Mouse (Mus musculus) limb, embryonic 11.5 days (tissue): ENCODE measurements around the gene Hunk. TPM values are rescaled to one million over a fixed set of nuclear protein-coding genes. Genes with fewer than 3 reads are reported as not detected.
A peak's percentile ranks its signal among the peaks of the same experiment; 100 is the strongest.

Source experiments
- ATAC-seq: fragments of 200-750 bp; cut with Nextera tagmentation; 2 replicates; pipeline ENCODE4 v1.8.0; 2017; ENCODE audit warnings: low read depth; ENCODE audit not compliant: insufficient number of reproducible peaks, low FRiP score, low TSS enrichment
- DNase-seq: peaks from one replicate; pipeline ENCODE4 v3.0.0-alpha.2; 2015; ENCODE audit warnings: low spot score
- H3K27ac ChIP-seq: fragments of 300-500 bp; sonication (generic); replicated peaks from 2 replicates; pipeline ENCODE4 v1.5.1; 2014; ENCODE audit warnings: low read depth, mild to moderate bottlenecking, low read length
- H3K27me3 ChIP-seq: fragments of 300-500 bp; sonication (generic); 2 replicates; pipeline ENCODE4 v1.6.1; 2014; ENCODE audit warnings: mild to moderate bottlenecking, low read length, mixed read lengths; ENCODE audit not compliant: control insufficient read depth, insufficient read depth
- H3K36me3 ChIP-seq: fragments of 300-500 bp; sonication (generic); 2 replicates; pipeline ENCODE4 v1.6.1; 2014; ENCODE audit warnings: mild to moderate bottlenecking, low read length, moderate library complexity, mixed read lengths; ENCODE audit not compliant: control insufficient read depth, insufficient read depth
- H3K4me1 ChIP-seq: fragments of 300-500 bp; sonication (generic); 2 replicates; pipeline ENCODE4 v1.6.1; 2014; ENCODE audit warnings: low read length, mixed read lengths; ENCODE audit not compliant: control insufficient read depth, insufficient read depth
- H3K4me2 ChIP-seq: fragments of 300-500 bp; sonication (generic); 2 replicates; pipeline ENCODE4 v1.6.1; 2014; ENCODE audit warnings: low read depth, mild to moderate bottlenecking, moderate library complexity; ENCODE audit not compliant: severe bottlenecking
- H3K4me3 ChIP-seq: fragments of 300-500 bp; sonication (generic); 2 replicates; pipeline ENCODE4 v1.5.1; 2014; ENCODE audit warnings: low read depth, low read length
- H3K9ac ChIP-seq: fragments of 300-500 bp; sonication (generic); 2 replicates; pipeline ENCODE4 v1.6.1; 2014; ENCODE audit warnings: mild to moderate bottlenecking, low read length
- H3K9me3 ChIP-seq: fragments of 300-500 bp; sonication (generic); 2 replicates; pipeline ENCODE4 v1.6.1; 2016; ENCODE audit warnings: low read length; ENCODE audit not compliant: control insufficient read depth
- WGBS: fragments of 180-500 bp; shearing (Covaris S2); extraction: QIAGEN DNeasy Blood & Tissue Kit; methylation state at CpG from one replicate; pipeline ENCODE4 v1.1.7; 2014; 5-methylcytosine and 5-hydroxymethylcytosine counted together
- polyA plus RNA-seq: library from polyadenylated mRNA; unstranded; fragments of >200 nt; fragmentation: Nextera tagmentation; extraction: Ambion mirVana; gene quantifications from 2 replicates; pipeline ENCODE4 v1.2.1, GENCODE M21; 2014

The Hunk gene
- polyA plus RNA-seq, 1 experiment from 2014 or later: 19.0 TPM

- H3K4me1 ChIP-seq: peaks cover 24% of the 10 kb centered on the region
- H3K9ac ChIP-seq: no peak overlapping the region
- peak overlapping the region; percentile 72 for H3K27ac ChIP-seq
- no peak overlapping the region for H3K4me2 ChIP-seq
- ATAC-seq (peak; percentile 50; the same call in 1 of the 2 replicates), DNase-seq (peak; percentile 71)
- H3K27me3 ChIP-seq: no peaks in the 10 kb centered on the region
- 12% methylated on average over 6 of the region's 9 CpGs for WGBS
- H3K4me3 ChIP-seq: no peak overlapping the region
- H3K9me3 ChIP-seq: no peaks in the 10 kb centered on the region
- no peaks in the 10 kb centered on the region; the same call in 1 of the 2 replicates for H3K36me3 ChIP-seq
These were observed 14.5 kb downstream of the Hunk start for GRCm38 (mm10) chr16:90400314-90400713.

- Histone ChIP-seq H3K4me3 (no peak overlapping the region), H3K9me3 (no peaks in the 10 kb centered on the region), H3K9ac (0 out of 2 replicates have a peak overlapping the region, but pooled peaks have one; percentile 12), H3K27ac (peak overlapping the region; percentile 72), H3K27me3 (no peaks in the 10 kb centered on the region), H3K36me3 (no peaks in the 10 kb centered on the region), H3K4me2 (peak overlapping the region; percentile 28; the same call in 1 of the 2 replicates), H3K4me1 (peaks cover 31% of the 10 kb centered on the region)
- peak; percentile 40; the same call in 1 of the 2 replicates for ATAC-seq
- peak; percentile 45 for DNase-seq
- WGBS: 16% methylated on average over 12 of the region's 12 CpGs
These were observed 15.3 kb downstream of the Hunk start for GRCm38 (mm10) chr16:90400906-90401666.

- H3K4me1 ChIP-seq: peaks cover 37% of the 10 kb centered on the region
- H3K36me3 ChIP-seq: no peaks in the 10 kb centered on the region
- DNase-seq (no peak), ATAC-seq (no peak)
- H3K9me3 ChIP-seq: no peaks in the 10 kb centered on the region
- H3K9ac ChIP-seq: no peak overlapping the region
- H3K4me2 ChIP-seq: no peak overlapping the region
- WGBS: 77% methylated on average over 7 of the region's 7 CpGs
- no peak overlapping the region for H3K27ac ChIP-seq
- no peak overlapping the region for H3K4me3 ChIP-seq
- H3K27me3 ChIP-seq: no peaks in the 10 kb centered on the region
These were observed 16.5 kb downstream of the Hunk start for GRCm38 (mm10) chr16:90402292-90402691.

- no peaks in the 10 kb centered on the region for H3K9me3 ChIP-seq
- H3K27ac ChIP-seq: 0 out of 2 replicates have a peak overlapping the region, but pooled peaks have one; percentile 30
- H3K27me3 ChIP-seq: no peaks in the 10 kb centered on the region
- H3K4me2 ChIP-seq: no peak overlapping the region
- WGBS: 85% methylated on average over 3 of the region's 3 CpGs
- peaks cover 43% of the 10 kb centered on the region for H3K4me1 ChIP-seq
- H3K9ac ChIP-seq: no peak overlapping the region
- DNase-seq (no peak), ATAC-seq (no peak)
- H3K36me3 ChIP-seq: no peaks in the 10 kb centered on the region
- H3K4me3 ChIP-seq: no peak overlapping the region
These were observed 19.4 kb downstream of the Hunk start for GRCm38 (mm10) chr16:90405195-90405594.

GRCm38 (mm10) chr16:90405599-90405998 is 19.8 kb downstream of the Hunk start:
- 21% methylated on average over 6 of the region's 6 CpGs for WGBS
- no peak overlapping the region for H3K9ac ChIP-seq
- peak overlapping the region; percentile 62; the same call in 1 of the 2 replicates for H3K27ac ChIP-seq
- no peaks in the 10 kb centered on the region for H3K9me3 ChIP-seq
- no peaks in the 10 kb centered on the region for H3K27me3 ChIP-seq
- peaks cover 42% of the 10 kb centered on the region for H3K4me1 ChIP-seq
- ATAC-seq (no peak), DNase-seq (peak; percentile 52)
- no peak overlapping the region for H3K4me3 ChIP-seq
- no peak overlapping the region for H3K4me2 ChIP-seq
- H3K36me3 ChIP-seq: no peaks in the 10 kb centered on the region

GRCm38 (mm10) chr16:90407541-90408289 is 21.9 kb downstream of the Hunk start:
- peak; percentile 61; the same call in 1 of the 2 replicates for ATAC-seq
- Histone ChIP-seq H3K9me3 (no peaks in the 10 kb centered on the region), H3K27ac (peak overlapping the region; percentile 3; the same call in 1 of the 2 replicates), H3K9ac (no peak overlapping the region), H3K36me3 (no peaks in the 10 kb centered on the region), H3K4me3 (no peak overlapping the region), H3K27me3 (no peaks in the 10 kb centered on the region), H3K4me1 (peaks cover 26% of the 10 kb centered on the region), H3K4me2 (no peak overlapping the region)
- DNase-seq: peak; percentile 56
- 35% methylated on average over 12 of the region's 12 CpGs for WGBS

GRCm38 (mm10) chr16:90412096-90413082 is 26.6 kb downstream of the Hunk start:
- H3K36me3 ChIP-seq: peaks cover 2% of the 10 kb centered on the region; the same call in 1 of the 2 replicates
- no peak for ATAC-seq
- no peak overlapping the region for H3K4me2 ChIP-seq
- peaks cover 8% of the 10 kb centered on the region; the same call in 1 of the 2 replicates for H3K4me1 ChIP-seq
- H3K9ac ChIP-seq: no peak overlapping the region
- H3K4me3 ChIP-seq: no peak overlapping the region
- 93% methylated on average over 8 of the region's 8 CpGs for WGBS
- no peak for DNase-seq
- no peaks in the 10 kb centered on the region for H3K9me3 ChIP-seq
- no peak overlapping the region for H3K27ac ChIP-seq
- H3K27me3 ChIP-seq: no peaks in the 10 kb centered on the region
